Mouse (Mus musculus): Measurements from ENCODE around the gene Abcf3.

The Abcf3 gene

GRCm38 (mm10) chr16:20548096-20548948 lies at the start of gene Abcf3:
Abcf3 (plus strand) TSS chr16:20548577.
- peak; percentile 86 for DNase-seq (ENCODE audit: low spot score)

DNA sequence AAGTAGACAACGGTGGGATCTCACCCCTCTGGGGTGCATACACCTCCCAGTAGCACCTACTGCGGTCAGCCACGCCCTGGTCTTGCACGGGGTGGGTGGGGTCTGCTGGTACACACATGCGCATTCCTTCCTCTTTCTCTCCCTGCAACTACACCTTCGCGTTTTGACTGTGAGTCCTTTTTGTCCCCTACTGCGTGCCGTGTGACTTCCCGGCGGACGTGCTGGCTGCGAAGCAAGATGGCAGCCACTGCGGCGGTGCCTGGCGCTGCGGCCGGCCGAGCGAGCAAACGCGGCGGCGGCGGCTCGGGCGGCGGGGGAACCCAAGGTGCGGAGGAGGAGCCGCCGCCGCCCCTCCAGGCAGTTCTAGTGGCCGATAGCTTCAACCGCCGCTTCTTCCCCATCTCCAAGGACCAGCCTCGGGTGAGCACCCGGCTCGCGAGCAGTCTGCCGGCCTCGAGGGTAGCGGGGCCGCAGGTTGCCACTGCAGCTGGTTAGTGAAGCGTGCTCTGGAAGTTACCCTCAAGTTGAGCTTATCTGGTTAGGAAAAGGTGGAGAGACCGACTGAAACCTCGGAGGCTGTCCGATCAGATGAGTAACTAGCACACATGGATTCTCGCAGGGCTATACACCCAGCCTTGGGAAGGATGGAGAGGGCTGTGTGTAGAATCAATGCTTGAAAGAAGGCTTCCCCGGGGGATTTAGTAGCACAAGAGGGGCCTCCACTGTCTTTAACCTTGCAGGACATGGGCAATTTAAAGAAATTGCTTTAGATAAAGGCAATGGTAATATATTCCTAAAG lies 49.5 kb upstream of the Abcf3 start, which contains the start of gene Eif2b5:
Gene Eif2b5, plus strand, starts transcription at position 141 of the 799 bp plus-strand sequence.
- peak; percentile 94 for DNase-seq (ENCODE audit: low spot score)

GRCm38 (mm10) chr16:20506000-20506399 lies 42.4 kb upstream of the Abcf3 start:
- no peak for DNase-seq (ENCODE audit: low spot score)

- no peak for DNase-seq (ENCODE audit: low spot score)
Observed at GRCm38 (mm10) chr16:20509349-20509748, 39.0 kb upstream of the Abcf3 start.

GRCm38 (mm10) chr16:20511277-20511847 lies 37.0 kb upstream of the Abcf3 start:
- DNase-seq (ENCODE audit: low spot score), result no peak

- DNase-seq (ENCODE audit: low spot score), result no peak
Observed at GRCm38 (mm10) chr16:20516032-20516431, 32.3 kb upstream of the Abcf3 start.

DNA sequence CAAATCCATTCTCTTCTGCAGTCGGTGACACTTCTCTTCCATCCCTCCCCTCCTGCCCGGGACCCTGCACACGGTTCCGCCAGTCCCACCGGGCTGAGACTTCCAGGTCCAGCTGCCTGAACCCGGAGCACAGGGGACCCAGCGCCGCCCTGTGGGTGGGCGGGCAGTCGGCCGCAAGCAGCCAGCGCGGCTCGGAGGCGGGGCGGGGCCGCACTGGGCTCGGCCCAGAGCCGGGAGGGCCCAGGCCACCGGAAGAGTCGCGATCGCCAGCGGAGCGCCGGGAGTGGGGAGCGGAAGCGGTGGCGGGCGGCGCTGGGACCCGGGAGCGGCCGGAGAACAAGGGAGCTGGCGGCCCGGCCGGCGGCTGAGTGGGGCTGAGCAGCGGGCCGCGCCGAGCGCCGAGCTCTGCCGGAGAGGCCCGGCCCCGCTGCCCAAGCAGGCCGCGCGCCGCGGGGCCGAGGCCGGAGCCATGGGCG lies 31.6 kb upstream of the Abcf3 start, which contains the start of gene Dvl3:
Gene Dvl3, plus strand, starts transcription at position 257 of the 476 bp plus-strand sequence.
- no peak for DNase-seq (ENCODE audit: low spot score)

DNA sequence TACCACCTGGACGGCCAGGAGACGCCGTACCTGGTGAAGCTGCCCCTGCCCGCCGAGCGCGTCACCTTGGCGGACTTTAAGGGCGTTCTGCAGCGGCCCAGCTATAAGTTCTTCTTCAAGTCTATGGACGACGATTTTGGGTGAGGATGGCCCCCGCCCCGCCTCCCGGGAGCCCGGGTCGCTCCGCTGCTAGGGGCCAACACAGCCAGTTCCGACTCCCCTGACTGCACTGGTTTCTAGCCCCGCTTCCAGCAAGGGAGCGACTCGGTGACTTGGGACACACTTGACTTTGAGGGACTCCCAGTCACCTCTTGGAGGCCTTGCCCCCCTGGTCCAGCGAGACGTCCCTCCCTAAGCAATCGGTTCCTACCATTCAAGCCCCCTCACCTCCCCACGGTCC lies 31.2 kb upstream of the Abcf3 start:
- DNase-seq (ENCODE audit: low spot score), result no peak

DNA sequence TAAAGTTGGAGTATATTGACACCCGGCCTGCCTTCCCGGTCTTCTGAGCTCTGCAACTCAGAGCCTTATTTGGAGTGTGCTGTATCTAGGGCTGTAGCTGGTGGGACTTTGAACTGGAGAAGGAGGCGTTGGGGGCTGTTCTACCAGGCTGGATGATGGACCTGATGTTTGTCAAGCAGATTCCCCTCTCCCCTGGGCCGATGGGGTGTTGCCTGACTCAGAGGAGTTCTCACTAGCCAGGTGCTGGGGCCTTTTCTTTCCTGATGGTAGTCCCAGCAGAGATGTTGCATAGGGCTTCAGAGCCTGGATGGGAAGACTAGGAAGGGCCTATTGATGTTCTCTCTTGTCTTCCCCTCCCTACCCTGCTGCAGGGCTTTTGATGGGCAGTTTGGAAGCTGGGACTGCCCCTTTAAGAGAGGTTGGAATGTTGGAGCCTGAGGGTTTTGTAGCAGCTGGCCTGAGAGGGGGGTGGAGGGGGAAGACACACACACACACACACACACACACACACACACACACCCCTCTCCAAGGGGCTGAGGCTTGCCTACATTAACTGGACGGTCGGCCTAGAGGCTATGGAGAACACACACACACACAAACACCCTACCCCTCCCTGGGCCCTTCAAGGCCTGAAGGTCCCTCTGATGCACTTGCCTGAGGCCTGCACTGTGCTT lies 30.5 kb upstream of the Abcf3 start:
- no peak for DNase-seq (ENCODE audit: low spot score)

DNA sequence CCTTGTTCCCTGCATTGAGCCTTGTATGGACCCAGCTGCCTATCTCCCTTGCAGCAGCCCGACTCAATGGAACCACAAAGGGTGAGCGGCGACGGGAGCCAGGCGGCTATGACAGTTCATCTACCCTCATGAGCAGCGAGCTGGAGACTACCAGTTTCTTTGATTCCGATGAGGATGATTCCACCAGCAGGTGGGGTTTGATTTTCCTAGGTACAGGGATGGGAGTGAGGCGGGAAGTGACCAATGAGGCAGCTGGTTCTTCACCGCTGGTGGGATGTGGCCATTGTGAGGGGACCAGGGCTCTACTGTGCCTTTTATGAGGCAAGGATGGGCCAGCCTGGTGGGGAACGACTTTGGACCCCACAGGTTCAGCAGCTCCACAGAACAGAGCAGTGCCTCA lies 24.5 kb upstream of the Abcf3 start:
- DNase-seq (ENCODE audit: low spot score), result no peak

- DNase-seq (ENCODE audit: low spot score), result no peak
Observed at GRCm38 (mm10) chr16:20528779-20529178, 19.6 kb upstream of the Abcf3 start.

DNA sequence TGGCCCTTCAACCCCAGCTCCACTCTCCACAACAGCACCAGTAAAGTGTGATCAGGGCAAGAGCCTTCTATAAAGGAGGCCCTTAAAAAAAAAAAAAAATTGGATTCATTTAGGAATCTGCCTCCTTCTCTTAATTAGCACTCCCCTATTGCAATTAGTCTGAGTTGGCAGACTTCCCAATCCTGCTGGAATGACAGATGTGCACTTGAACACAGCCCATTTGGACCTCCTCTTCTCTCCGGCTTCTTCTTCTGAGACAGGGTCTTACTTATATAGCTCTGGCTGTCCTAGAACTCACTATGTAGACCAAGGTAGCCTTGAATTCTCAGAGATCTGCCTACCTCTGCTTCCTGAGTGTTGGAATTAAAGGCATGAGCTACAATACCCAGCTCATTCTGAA lies 19.0 kb upstream of the Abcf3 start:
- no peak for DNase-seq (ENCODE audit: low spot score)

GRCm38 (mm10) chr16:20530941-20531340 lies 17.4 kb upstream of the Abcf3 start:
- no peak for DNase-seq (ENCODE audit: low spot score)

GRCm38 (mm10) chr16:20534617-20535295 lies 13.6 kb upstream of the Abcf3 start:
- no peak for DNase-seq (ENCODE audit: low spot score)

DNA sequence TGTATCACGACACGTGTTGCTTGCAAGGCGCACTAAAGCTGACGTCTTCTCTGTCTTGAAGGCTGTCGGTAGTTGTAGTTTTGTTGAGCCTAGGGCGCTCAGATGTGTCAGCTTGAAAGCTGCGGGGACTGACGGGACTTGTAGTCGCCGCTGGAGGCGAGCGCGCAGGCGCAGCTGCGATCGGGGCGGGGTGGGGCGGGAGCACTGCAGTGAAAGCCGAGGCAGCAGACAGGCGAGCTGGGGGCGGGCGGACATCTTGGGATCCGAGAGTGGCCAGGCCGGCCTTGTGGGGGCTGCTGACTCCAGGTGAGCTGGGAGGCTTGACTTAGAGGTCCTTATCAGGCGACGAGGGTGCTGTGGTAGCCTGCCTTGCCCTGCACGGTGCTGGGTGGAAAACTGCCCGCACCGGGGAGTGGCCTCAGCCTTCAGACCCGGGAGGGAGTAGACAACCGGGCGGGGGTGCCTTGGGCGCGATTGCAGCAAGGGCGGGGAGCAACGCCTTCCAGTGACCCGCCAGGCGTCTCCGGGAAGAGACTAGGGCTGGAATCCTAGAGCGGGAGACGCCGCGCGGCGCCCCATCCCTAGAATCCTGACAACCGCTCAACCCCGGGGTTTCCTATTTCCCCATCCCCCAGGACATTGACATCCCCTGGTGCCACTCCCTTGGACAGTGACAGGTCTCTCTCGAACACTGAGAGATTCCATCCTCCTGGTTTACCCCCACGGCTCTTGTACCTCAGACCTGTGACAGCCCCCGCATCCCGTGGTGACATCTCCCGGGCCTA lies 12.9 kb upstream of the Abcf3 start, which contains the start of gene Ap2m1:
Gene Ap2m1, plus strand, starts transcription at position 183 of the 785 bp plus-strand sequence.
- peak; percentile 95 for DNase-seq (ENCODE audit: low spot score)

DNA sequence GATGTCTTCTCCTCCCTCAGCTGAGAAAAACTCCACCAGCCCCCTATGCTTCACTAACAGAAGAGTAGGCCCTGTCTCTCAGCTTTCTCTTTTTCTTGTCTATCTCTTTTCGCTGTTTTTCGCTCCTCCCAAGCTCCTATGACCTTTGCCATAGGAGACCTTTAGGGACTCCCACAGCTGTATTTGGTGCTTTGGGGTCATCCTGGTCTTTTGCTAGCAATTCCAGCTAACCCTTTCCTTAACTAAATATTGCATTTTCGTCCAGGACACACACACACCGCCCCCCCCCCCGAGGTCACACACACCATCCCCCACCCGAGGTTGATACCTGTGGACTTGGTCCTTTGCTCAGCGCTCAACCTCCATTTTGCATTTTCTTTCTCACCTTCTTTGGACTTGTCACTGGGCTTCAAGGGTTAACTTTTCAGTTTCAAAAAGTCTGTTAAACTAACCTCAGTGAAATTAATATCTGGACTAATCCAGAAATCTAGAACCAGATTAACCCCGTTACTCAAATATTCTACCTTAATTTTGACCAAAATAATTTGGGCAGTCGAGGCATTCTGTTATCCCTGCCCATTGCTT lies 12.2 kb upstream of the Abcf3 start:
- no peak for DNase-seq (ENCODE audit: low spot score)

DNA sequence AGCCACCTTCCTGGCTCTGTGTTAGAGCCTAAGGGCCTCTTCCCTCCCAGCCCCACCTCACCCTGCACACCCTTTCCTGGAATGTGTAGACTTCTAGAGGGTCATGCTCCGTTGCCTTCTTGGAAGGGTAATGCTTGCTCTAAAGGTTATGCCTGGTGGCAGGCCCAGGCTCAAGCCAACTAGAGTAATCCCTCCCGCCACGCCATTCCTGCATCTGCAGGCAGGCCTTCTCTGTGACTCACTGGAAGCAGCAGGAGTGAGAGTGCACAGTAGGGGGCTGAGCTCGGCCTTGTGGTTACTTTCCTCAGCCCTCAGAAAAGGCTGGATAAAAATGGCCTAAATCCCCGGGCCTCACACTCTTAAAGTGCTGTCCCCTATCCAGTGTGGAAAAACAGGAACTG lies 11.3 kb upstream of the Abcf3 start:
- no peak for DNase-seq (ENCODE audit: low spot score)

- no peak for DNase-seq (ENCODE audit: low spot score)
Observed at GRCm38 (mm10) chr16:20537601-20538320, 10.6 kb upstream of the Abcf3 start.

- DNase-seq (ENCODE audit: low spot score), result no peak
Observed at GRCm38 (mm10) chr16:20539649-20540048, 8.7 kb upstream of the Abcf3 start.

All from layer of hippocampus, adult 9-10 months (tissue).